Comparison of ENCODE assay signal across 7 mouse cellular contexts in the genomic region with DNA sequence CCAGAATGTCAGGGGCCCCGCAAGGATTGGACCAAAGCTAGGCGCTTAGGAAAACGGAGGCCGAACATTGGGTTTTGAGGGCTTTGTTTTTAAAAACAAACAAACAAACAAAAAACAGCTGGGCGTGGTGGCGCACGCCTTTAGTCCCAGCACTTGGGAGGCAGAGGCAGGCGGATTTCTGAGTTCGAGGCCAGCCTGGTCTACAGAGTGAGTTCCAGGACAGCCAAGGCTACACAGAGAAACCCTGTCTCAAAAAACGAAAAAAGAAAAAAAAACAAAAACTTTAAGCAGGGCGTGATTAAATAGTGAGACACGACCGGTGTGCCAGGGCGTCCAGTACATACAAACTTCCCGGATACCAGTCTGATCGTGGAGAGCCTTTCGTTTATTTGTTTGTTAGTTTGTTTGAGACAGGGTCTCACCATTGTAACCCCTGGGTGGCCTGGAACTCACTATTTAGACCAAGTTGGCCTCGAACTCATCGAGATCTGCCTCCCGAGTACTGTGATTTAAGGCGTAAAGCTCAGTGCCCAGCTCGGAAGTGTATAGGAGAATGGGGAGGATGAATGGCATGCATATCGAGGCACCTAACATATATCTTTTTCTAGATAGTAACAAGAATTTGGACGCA. TPM values are rescaled to one million over a fixed set of nuclear protein-coding genes. Genes with fewer than 3 reads are reported as not detected.
DNase-seq lines count a peak whose midpoint lies in the region; ATAC-seq and TF ChIP-seq lines count a peak whose summit lies in the region.

No protein-coding gene starts in this region.

- H3K4me2 ChIP-seq in lung, embryonic 16.5 days (ENCODE audit: low read depth, low read length), result peak overlapping the region; percentile 78
- peak overlapping the region; percentile 82 for H3K4me2 ChIP-seq in intestine, postnatal 0 days (replicated peaks; ENCODE audit: low read depth)

- no peak for DNase-seq in lung, postnatal 10 days
- no peak for DNase-seq in spleen, postnatal 36 days (ENCODE audit: low spot score in 2 of 2)
- DNase-seq in layer of hippocampus, postnatal 25 days (ENCODE audit: extremely low spot score in 1 of 2, low spot score in 1 of 2), result no peak

- peaks cover 48% of the 10 kb centered on the region for H3K4me1 ChIP-seq in lung, embryonic 16.5 days (replicated peaks; ENCODE audit: control insufficient read depth, insufficient read depth, low read length)
- H3K4me1 ChIP-seq in intestine, postnatal 0 days (replicated peaks; ENCODE audit: control insufficient read depth, insufficient read depth, low read length), result peaks cover 12% of the 10 kb centered on the region
- peaks cover 12% of the 10 kb centered on the region for H3K4me1 ChIP-seq in small intestine, adult 2 months (ENCODE audit: control insufficient read depth, insufficient read depth, insufficient read length, low read length)

- H3K27me3 ChIP-seq in lung, embryonic 16.5 days (ENCODE audit: control insufficient read depth, insufficient read depth, low read depth, low read length), result no peaks in the 10 kb centered on the region
- no peaks in the 10 kb centered on the region for H3K27me3 ChIP-seq in intestine, postnatal 0 days (replicated peaks; ENCODE audit: control insufficient read depth, insufficient read depth, low read length)
- H3K27me3 ChIP-seq in small intestine, adult 2 months (ENCODE audit: control insufficient read depth, insufficient read depth, low read length), result no peaks in the 10 kb centered on the region

- no peak for TF ChIP-seq POLR2A in small intestine, adult 2 months (IDR thresholded peaks at IDR 0.05; ENCODE audit: low read depth, low read length)

- no peak for TF ChIP-seq CTCF in intestine, postnatal 0 days (IDR thresholded peaks at IDR 0.05; ENCODE audit: low read depth)
- no peak for TF ChIP-seq CTCF in small intestine, adult 2 months (IDR thresholded peaks at IDR 0.05; ENCODE audit: extremely low read depth, insufficient read length, insufficient replicate concordance, low read depth, low read length)

- peaks cover 16% of the 10 kb centered on the region for H3K36me3 ChIP-seq in lung, embryonic 16.5 days (ENCODE audit: control insufficient read depth, insufficient read depth, low read length)
- H3K36me3 ChIP-seq in intestine, postnatal 0 days (ENCODE audit: control insufficient read depth, insufficient read depth), result peaks cover 14% of the 10 kb centered on the region
- H3K36me3 ChIP-seq in small intestine, adult 2 months (ENCODE audit: control insufficient read depth, insufficient read depth, low read length), result peaks cover 20% of the 10 kb centered on the region

- WGBS in lung, embryonic 16.5 days, result 14% methylated on average over 24 of the region's 24 CpGs
- 19% methylated on average over 24 of the region's 24 CpGs for WGBS in intestine, postnatal 0 days
- WGBS in small intestine, adult 2 months, result 12% methylated on average over 24 of the region's 24 CpGs

- H3K4me3 ChIP-seq in lung, embryonic 16.5 days (ENCODE audit: low read length), result peak overlapping the region; percentile 88
- peak overlapping the region; percentile 92 for H3K4me3 ChIP-seq in intestine, postnatal 0 days (ENCODE audit: low read depth, low read length)
- H3K4me3 ChIP-seq in small intestine, adult 2 months (ENCODE audit: low read depth, low read length), result peak overlapping the region; percentile 89

- no peaks in the 10 kb centered on the region for H3K9me3 ChIP-seq in lung, embryonic 16.5 days (ENCODE audit: control insufficient read depth, low read length)
- no peaks in the 10 kb centered on the region for H3K9me3 ChIP-seq in intestine, postnatal 0 days (ENCODE audit: control insufficient read depth)

- H3K9ac ChIP-seq in lung, embryonic 16.5 days (ENCODE audit: low read length), result peak overlapping the region; percentile 92
- peak overlapping the region; percentile 37; the same call in 1 of the 2 replicates for H3K9ac ChIP-seq in intestine, postnatal 0 days (ENCODE audit: low read depth, low read length)

- H3K27ac ChIP-seq in lung, embryonic 16.5 days (ENCODE audit: low read length), result peak overlapping the region; percentile 97
- peak overlapping the region; percentile 91 for H3K27ac ChIP-seq in intestine, postnatal 0 days (ENCODE audit: low read depth, low read length)
- H3K27ac ChIP-seq in small intestine, adult 2 months (ENCODE audit: insufficient read depth, low read depth, low read length), result peak overlapping the region; percentile 86

- no peak for ATAC-seq in lung, embryonic 16.5 days (ENCODE audit: low read depth)
- ATAC-seq in erythroid progenitor cell, adult 5-6 weeks (replicated peaks; ENCODE audit: low FRiP score, poor library complexity, severe bottlenecking), result peak; percentile 3; the same call in 1 of the 2 replicates
- no peak for ATAC-seq in intestine, postnatal 0 days

RNA-seq across cellular contexts. Expression of a gene that starts 0.4 kb away (rescaled TPM):
- 69.3 and 70.6 TPM in 2 replicates for polyA plus RNA-seq in lung, embryonic 16.5 days (2015; fragmentation: Nextera tagmentation; extraction: Ambion mirVana)
- total RNA-seq in erythroid progenitor cell, adult 5-6 weeks (2015; ENCODE audit: low replicate concordance), result 32.3 and 41.8 TPM in 2 replicates
- total RNA-seq in erythroid progenitor cell, adult 5-6 weeks (2017; ENCODE audit: low replicate concordance), result 24.8 and 43.4 TPM in 2 replicates
- 26.7 and 27.6 TPM in 2 replicates for polyA plus RNA-seq in intestine, postnatal 0 days (2015; fragmentation: Nextera tagmentation; extraction: Ambion mirVana)
- 15.4 and 24.6 TPM in 2 replicates for polyA plus RNA-seq in small intestine, adult 2 months (2012; rRNA removed)
- 100 to 1,000 TPM in 1 of 2 experiments, 10 to 100 TPM in 1; 94.3 to 109 TPM for total RNA-seq in layer of hippocampus, postnatal 25 days (2021)

RNA-seq across cellular contexts. Expression of a gene that starts 3.3 kb away (rescaled TPM):
- polyA plus RNA-seq in lung, embryonic 16.5 days (2015; fragmentation: Nextera tagmentation; extraction: Ambion mirVana), result 0.89 and 1.2 TPM in 2 replicates
- total RNA-seq in erythroid progenitor cell, adult 5-6 weeks (2015; ENCODE audit: low replicate concordance), result 3.2 TPM in 1 of 2 replicates, not detected in the other
- 4.1 TPM in 1 of 2 replicates, not detected in the other for total RNA-seq in erythroid progenitor cell, adult 5-6 weeks (2017; ENCODE audit: low replicate concordance)
- polyA plus RNA-seq in intestine, postnatal 0 days (2015; fragmentation: Nextera tagmentation; extraction: Ambion mirVana), result 1.6 and 1.8 TPM in 2 replicates
- 6.9 and 11.6 TPM in 2 replicates for polyA plus RNA-seq in small intestine, adult 2 months (2012; rRNA removed)
- total RNA-seq in layer of hippocampus, postnatal 25 days (2021), result 1 to 10 TPM; 1.2 to 1.3 TPM

RNA-seq across cellular contexts. Expression of a gene that starts 10.1 kb away (rescaled TPM):
- polyA plus RNA-seq in lung, embryonic 16.5 days (2015; fragmentation: Nextera tagmentation; extraction: Ambion mirVana), result 539 and 624 TPM in 2 replicates
- 233 and 247 TPM in 2 replicates for total RNA-seq in erythroid progenitor cell, adult 5-6 weeks (2015; ENCODE audit: low replicate concordance)
- total RNA-seq in erythroid progenitor cell, adult 5-6 weeks (2017; ENCODE audit: low replicate concordance), result 229 and 230 TPM in 2 replicates
- polyA plus RNA-seq in intestine, postnatal 0 days (2015; fragmentation: Nextera tagmentation; extraction: Ambion mirVana), result 279 and 291 TPM in 2 replicates
- polyA plus RNA-seq in small intestine, adult 2 months (2012; rRNA removed), result 92.1 and 134 TPM in 2 replicates
- total RNA-seq in layer of hippocampus, postnatal 25 days (2021), result 100 to 1,000 TPM; 369 to 381 TPM

RNA-seq across cellular contexts. Expression of a gene that starts 13.3 kb away (rescaled TPM):
- polyA plus RNA-seq in lung, embryonic 16.5 days (2015; fragmentation: Nextera tagmentation; extraction: Ambion mirVana), result 10.6 and 12.8 TPM in 2 replicates
- total RNA-seq in erythroid progenitor cell, adult 5-6 weeks (2015; ENCODE audit: low replicate concordance), result 1.3 and 7.2 TPM in 2 replicates
- not detected in 2 replicates for total RNA-seq in erythroid progenitor cell, adult 5-6 weeks (2017; ENCODE audit: low replicate concordance)
- polyA plus RNA-seq in intestine, postnatal 0 days (2015; fragmentation: Nextera tagmentation; extraction: Ambion mirVana), result 6.6 and 7.2 TPM in 2 replicates
- 11.9 and 13.7 TPM in 2 replicates for polyA plus RNA-seq in small intestine, adult 2 months (2012; rRNA removed)
- 1 to 10 TPM; 7.3 to 8.6 TPM for total RNA-seq in layer of hippocampus, postnatal 25 days (2021)

RNA-seq across cellular contexts. Expression of a gene that starts 13.6 kb away (rescaled TPM):
- polyA plus RNA-seq in lung, embryonic 16.5 days (2015; fragmentation: Nextera tagmentation; extraction: Ambion mirVana), result 5.0 and 5.4 TPM in 2 replicates
- total RNA-seq in erythroid progenitor cell, adult 5-6 weeks (2015; ENCODE audit: low replicate concordance), result 1.8 TPM in 1 of 2 replicates, not detected in the other
- total RNA-seq in erythroid progenitor cell, adult 5-6 weeks (2017; ENCODE audit: low replicate concordance), result 6.4 and 9.4 TPM in 2 replicates
- polyA plus RNA-seq in intestine, postnatal 0 days (2015; fragmentation: Nextera tagmentation; extraction: Ambion mirVana), result 4.1 and 4.8 TPM in 2 replicates
- 1.8 and 2.3 TPM in 2 replicates for polyA plus RNA-seq in small intestine, adult 2 months (2012; rRNA removed)
- total RNA-seq in layer of hippocampus, postnatal 25 days (2021), result 1 to 10 TPM; 1.3 to 1.4 TPM
